Mouse (Mus musculus): ENCODE results near the gene Rsph14.

DNA sequence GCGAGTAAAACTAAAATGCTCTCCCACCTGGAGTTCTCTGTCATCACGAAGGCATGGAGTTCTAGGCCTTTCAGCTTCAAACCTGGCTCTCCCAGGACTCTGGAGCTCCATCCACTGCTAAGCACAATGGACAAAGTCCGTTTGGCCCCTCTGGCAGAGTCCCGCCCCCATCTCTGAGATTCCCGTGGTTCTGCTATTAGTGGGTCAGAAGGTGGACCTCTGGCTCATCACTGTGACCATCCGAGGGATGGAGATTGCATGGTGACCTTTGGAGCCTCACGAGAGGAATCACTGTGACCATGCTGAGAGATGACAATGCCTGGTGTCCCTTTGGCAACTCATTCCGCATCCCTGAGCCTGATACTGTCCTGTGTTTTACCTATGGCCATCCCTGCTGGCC, 20.5 kb upstream of the Rsph14 start:
- TF ChIP-seq CTCF (IDR thresholded peaks at IDR 0.05; ENCODE audit: low read depth) (no peak), EP300 (IDR thresholded peaks at IDR 0.05; ENCODE audit: low read depth) (no peak)
